Mouse (Mus musculus) retina, embryonic 14.5 days (tissue): Measurements from ENCODE around the gene Fastkd3.

Source experiments
- DNase-seq: peaks from one replicate; pipeline ENCODE4 v3.0.0-alpha.2; 2015; ENCODE audit warnings: low spot score

Fastkd3 gene

DNA sequence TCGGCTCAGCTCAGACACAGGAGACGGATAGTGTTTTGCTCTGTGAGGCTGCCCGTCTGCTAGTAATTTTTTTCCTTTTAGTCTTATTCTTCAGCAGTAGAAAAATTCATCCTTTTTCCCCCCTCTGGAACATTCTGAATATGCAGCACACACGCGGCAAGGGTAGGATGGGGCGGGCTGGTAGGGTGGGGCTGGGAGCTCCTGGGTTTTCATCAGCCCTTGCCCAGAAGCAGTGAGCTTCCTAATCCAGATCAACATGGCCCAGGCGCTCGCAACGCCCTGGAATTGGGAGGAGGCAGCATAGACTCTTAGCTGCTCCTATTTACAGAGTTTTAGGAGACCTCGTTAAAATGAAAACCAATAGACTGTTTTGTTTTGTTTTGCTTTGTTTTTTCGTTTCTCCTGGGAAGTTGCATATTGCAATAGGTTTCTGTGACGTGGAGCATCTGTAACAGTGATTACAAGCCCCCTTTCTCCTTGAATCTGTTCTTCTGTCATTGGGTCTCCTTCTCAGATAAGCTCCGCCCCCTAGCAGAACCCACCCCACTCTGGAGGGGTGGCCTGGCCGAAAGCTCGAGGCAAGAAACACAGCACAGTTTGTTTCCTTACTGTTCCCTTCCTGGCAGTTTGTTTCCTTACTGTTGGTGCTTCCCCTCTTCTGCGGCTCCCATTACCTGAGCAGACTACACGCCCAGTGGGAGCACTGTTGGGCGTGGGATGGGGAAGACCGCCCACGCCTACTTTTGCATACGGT is 25.8 kb downstream of the Fastkd3 start:
- no peak for DNase-seq

DNA sequence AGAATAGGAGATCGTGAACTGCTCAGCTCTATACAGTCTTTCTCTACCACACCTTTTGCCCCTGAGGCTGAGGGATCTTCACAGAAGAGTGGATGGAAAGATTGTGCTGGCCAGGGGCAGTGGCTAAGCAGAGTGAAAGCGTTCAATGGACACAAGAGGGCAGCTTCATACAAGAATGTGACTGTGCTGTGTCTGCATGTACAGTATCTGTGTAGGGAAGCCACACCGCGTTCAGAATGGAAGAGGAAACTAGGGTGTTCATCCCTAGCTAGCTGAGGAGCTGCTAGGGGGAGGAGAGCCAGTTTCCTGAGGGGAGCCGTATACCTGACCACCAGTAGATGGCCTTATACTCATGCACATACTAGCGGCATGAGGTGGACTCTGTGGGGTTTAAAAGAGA is 40.8 kb downstream of the Fastkd3 start:
- DNase-seq = peak; percentile 29

DNA sequence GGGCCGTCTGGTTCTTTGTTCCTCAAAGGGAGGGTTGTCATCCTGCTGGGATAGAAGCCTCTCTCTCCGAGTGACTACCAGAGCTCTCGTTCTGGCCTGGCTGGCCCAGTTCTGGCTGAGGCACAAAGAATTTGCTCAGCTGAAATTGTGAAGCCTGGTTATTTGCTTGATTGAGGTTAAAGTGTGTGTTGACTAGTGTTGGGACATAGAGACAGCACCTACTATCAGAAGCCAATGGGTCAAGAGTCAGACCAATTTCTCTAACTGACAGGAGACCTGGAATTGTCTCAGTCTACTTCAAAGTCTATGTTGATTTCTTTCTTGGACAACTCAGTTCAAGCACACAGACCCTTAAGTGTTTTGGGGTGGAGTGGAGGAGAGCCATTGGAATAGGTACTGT is 45.0 kb downstream of the Fastkd3 start:
- no peak for DNase-seq
